Mouse (Mus musculus) mouse embryonic stem cell (cell line): ENCODE data around the gene Cyth3.

Experiments
- in situ Hi-C, 2 experiments: fragments of 300-500 bp; cut with MboI; formaldehyde crosslinking; loops; 1 replicate in 1 of 2; 3 replicates in 1 of 2; pipeline ENCODE4 v1.14.3; 2019 to 2020; ENCODE audit warnings: low sequenced_read_pairs in 2 of 2, low pct_unique_long_range_greater_than_20kb in 1 of 2, mixed read lengths in 1 of 2; ENCODE audit not compliant: unreplicated experiment in 1 of 2

The Cyth3 gene

DNA sequence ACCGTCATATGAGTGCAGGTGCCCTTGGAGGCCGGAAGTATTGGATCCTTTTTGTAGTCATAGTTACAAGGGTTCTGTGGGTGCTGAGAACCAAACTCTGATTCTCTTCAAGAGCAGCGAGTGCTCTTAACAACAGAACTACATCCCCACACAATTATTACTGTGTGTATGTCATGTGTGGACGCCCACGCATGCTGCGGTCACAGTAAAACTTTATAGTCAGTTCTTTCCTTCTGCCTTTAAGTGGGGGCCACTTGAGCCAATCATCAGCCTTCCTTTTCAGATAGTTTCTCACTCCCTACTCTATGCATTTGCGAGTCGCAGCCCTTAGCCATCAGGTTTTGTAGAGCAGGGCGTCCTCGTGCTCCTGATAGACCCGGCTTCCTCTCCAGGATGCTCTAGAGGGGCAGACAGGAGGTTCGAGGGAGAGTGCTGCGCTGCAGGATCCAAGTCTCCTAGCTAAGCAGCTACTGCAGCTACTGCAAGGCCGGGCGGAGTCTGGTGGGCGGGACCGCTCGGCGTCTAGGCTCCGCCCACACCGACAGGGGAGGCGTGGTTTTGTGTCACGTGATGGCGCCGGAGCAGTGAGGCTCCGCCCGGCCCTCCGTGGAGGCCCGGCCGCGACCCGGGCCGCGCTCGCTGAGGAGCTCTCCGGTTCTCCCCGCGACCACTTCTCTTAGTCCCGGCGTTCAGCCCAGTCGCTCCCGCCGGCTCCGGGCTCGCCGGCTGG is at the start of gene Cyth3:
TSS of gene Cyth3 (plus strand) at position 555 of the 730 bp plus-strand sequence.
- in situ Hi-C loops = no loop called here

DNA sequence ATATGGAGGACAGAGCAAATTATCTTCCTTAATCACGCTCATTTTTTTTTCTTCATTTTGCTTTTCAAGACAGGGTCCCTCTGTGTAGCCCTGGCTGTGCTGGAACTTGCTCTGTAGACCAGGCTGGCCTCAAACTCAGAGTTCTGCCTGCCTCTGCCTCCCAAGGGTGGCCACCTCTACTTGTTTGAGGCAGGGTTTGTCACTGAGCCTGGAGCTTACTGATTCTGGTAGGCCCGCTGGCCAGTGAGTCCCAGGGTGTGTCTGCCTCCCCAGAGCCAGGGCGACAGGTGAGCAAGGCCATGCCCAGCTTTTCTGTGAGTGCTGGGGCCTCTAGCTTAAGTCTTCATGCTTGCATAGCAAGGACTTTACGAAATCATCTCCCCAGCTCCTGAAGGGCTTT is 49.2 kb upstream of the Cyth3 start:
- in situ Hi-C loops = no loop called here

DNA sequence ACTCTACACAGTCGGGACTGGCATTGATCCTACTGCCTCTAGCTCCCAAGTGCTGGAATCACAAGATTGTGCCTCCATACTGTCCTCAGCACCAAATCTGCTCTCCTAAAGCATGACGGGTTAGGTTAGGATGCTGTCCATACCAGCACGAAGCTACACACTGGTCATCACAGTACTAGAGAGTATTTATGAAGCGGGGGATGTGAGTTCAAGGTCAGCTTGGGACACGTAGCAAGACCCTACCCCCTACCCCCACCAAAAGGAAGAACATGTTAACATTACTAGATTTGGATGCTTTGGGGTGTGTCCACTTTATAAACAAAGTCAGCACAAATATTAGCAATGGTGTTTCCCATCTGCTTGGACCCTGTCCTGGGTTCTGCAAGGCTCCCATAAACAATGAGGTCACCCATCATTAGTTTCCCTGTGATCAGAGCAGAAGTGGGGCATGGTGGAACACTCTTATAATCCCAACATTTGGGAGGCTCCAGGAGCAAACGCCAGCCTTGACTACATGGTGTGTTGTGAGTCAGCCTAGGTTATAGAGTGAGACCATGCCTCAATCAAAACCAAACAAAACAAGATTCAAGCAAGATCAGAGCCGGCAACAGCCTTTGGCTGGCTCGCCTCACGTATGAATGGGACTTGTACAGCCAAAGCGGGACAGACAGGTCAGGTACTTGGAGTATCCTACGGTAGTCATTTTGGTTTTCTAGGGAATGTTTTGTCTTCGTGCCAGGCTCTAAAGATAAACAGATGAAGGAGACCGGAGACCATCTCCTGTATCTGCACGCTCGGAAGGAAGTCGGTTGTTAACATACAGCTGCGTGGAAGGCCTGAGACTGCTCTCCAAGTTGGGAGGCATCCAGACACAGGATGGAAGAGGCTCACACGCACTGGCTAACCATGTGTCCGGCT is 47.7 kb upstream of the Cyth3 start:
- in situ Hi-C loops = no loop called here

DNA sequence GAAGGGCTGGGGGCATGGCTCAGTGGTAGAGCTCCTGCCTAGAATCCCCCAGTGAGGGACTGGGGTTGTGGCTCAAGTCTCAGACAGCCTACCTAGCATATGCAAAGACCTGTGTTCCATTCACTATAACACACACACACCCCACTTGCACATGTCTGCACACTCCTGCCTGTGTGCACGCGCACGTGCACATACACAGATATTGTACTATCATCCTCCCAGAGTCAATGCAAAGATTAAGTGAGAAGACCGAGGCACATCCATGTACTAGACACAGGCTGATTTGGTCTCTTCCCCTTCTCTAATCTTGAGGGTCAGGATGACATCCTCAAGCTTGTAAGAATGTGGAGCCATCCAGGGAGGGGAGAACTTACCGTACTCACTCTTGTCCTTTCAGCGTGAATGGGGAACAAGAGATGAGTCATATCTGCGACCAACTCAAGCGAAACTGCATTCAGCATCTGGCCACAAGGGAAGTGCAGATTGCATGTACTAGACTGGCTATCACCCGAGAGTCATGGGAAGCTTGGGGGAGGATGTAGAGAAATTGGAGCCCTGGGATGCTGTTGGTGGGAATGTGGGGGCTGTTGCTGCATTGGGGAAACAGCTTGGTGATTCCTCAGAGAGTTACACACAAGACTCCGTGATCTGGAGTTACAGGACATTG is 42.6 kb upstream of the Cyth3 start:
- in situ Hi-C loops = loop anchor here in 1 of 2 experiments (10.0 kb wide), 1 partner anchor 115 kb away; no protein-coding TSS in a partner anchor

DNA sequence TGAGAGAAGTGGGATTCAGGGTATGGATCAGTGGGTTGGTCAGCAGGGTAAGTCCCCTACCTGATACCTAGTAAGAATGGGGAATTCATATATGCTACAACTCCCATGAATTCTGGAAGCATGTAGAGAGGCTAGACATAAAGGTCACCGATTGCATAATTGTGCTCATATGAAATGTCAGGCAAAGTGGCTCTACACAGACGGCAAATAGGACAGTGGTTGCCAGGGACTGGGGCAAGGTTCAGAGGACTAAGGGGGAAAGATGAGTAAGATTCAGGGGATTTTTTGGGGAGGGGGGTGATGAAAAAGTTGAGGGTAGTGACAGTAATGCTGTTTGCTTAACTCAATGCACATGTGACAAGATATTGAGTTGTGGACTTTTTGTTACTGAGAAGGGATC is 41.3 kb upstream of the Cyth3 start:
- in situ Hi-C loops = loop anchor here in 1 of 2 experiments (10.0 kb wide), 1 partner anchor 114 kb away; no protein-coding TSS in a partner anchor

DNA sequence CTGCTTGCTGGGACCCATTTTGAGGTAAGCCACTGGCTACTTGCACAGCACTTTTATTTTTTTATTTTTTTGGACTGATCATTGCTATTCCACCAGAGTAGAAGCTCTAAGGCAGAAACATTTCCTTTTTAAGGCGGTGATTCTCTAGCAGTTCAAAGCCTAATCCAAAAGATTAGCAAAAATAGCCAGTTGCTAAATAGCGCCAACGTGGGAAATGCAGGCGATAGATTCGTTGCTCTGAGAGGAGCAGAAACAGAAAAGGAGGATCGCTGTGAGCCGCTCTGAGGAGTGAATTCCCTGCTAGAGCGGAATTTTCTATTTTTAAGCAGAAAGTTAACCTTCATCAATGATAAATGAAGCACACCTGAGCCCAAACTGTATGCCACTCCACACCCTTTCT is 40.4 kb upstream of the Cyth3 start:
- in situ Hi-C loops = loop anchor here in 1 of 2 experiments (10.0 kb wide), 1 partner anchor 113 kb away; no protein-coding TSS in a partner anchor

DNA sequence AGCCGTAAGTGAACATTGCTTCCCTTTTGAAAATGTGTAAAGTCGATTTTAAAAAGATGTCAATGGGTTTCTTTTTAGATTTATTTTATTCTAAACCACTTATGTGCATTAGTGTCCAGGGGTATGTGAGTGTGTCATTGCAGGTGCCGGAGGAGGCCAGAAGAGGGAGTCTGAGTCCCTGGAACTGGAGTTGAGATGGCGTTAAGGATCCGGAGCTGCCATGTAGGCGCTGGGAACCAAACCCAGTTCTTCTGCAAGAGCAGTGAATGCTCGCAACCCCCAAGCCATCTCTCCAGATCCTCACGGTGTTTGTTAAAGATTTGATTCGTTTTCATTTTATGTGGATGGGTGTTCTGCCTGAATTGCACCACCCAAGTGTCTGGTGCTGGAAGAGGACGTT is 39.2 kb upstream of the Cyth3 start:
- in situ Hi-C loops = loop anchor here in 1 of 2 experiments (10.0 kb wide), 1 partner anchor 112 kb away; no protein-coding TSS in a partner anchor

DNA sequence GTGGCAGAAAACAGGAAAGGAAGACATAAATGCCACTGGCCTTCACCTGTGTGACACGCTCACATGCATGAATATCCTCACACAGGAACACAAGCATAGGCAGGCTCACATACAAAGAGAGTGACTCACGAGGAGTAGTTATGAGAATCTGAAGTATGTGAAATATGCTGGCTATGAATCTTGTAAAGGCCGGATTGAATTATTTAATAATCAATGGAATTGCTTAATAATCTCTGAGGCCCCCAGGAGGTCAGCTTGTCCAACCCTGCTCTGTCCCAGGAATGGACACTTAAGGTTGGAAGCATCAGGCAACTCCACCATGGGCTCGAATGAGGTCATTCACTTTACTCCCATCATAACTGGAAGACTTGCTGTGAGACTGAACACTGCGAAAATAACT is 37.3 kb upstream of the Cyth3 start:
- in situ Hi-C loops = loop anchor here in 1 of 2 experiments (10.0 kb wide), 1 partner anchor 110 kb away; no protein-coding TSS in a partner anchor

DNA sequence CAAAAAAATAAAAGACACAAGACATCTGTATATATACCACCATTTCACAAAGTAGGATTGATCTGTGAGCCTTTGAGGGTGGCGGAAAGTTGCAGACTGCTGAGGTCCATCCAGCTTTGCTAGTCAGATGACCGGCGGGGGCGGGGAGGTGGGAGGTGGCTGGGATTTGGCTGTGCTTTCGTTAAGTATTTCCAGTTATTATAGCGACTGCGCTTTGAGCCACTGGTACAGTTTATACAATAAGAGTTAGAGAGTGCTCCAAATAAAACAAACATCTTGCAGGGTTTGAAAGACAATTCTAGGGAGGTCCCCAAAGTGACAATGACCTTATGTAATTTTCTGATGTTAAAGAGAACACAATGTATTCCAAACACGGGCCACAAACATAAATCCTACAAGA is 35.9 kb upstream of the Cyth3 start:
- in situ Hi-C loops = loop anchor here in 1 of 2 experiments (10.0 kb wide), 1 partner anchor 108 kb away; no protein-coding TSS in a partner anchor

DNA sequence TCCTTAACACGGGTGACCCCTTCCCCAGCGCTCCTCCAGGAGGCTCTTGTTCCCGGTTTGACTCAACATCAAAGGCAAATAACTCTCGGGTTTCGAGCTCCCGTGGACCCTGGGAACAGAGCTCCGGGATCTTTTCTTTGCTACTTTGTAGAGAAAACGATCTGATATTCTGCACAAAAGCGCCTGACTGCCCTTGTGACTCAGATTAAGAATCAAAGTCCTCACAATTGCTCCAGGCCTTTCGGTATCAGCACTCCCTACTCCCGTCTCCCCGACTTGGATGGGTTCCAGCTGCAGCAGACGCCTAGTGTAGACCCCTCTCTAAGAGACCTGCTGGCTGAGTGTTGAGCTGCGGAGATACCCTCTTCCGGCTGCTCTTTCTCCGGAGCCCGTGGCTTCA is 33.1 kb upstream of the Cyth3 start:
- in situ Hi-C loops = loop anchor here in 1 of 2 experiments (10.0 kb wide), 1 partner anchor 106 kb away; no protein-coding TSS in a partner anchor

DNA sequence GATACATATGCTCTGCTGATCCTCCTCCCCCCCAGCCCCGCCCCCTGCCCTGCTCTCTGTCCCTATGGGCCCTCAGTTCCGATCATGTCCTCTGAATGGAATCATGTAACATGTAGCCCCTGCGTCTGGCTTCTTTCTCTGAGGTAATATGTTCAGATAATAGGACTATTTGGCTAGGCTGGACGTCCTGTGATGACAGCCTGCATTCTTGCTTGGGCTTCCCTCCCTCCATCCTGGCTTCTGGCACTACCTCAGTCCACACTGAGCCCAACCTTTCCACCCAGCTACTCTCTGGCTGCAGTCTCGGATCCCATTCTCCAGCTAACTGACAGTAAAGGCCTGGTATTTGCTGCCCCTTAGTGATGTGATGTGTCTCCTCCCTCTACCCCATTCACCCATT is 29.3 kb upstream of the Cyth3 start:
- in situ Hi-C loops = no loop called here

DNA sequence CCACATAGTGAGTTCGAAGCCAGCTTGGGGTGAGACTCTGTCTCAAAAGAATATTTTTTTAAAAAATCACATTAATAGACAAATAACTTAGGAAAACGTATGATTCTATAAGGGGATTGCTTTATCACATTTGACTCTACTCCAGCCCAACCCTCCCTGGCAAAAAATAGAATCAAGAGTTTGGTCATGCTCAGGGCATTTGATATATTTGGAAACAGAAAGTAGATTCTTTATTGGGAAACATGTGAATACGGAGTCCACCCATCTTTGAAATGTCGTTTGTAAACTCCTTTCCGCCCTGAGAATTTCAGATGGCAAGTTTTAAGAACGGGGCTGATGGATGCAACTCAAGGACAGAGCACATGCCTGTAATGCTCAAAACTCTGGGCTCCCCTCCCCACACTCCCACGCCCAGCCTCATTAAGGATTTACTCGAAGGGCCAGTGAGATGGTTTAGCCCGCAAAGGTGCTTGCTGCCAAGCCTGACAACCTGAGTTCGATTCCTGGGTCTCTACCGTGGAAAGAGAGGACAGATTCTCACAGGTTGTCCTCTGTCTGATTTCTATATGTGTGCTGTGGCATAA is 28.6 kb upstream of the Cyth3 start:
- in situ Hi-C loops = no loop called here

DNA sequence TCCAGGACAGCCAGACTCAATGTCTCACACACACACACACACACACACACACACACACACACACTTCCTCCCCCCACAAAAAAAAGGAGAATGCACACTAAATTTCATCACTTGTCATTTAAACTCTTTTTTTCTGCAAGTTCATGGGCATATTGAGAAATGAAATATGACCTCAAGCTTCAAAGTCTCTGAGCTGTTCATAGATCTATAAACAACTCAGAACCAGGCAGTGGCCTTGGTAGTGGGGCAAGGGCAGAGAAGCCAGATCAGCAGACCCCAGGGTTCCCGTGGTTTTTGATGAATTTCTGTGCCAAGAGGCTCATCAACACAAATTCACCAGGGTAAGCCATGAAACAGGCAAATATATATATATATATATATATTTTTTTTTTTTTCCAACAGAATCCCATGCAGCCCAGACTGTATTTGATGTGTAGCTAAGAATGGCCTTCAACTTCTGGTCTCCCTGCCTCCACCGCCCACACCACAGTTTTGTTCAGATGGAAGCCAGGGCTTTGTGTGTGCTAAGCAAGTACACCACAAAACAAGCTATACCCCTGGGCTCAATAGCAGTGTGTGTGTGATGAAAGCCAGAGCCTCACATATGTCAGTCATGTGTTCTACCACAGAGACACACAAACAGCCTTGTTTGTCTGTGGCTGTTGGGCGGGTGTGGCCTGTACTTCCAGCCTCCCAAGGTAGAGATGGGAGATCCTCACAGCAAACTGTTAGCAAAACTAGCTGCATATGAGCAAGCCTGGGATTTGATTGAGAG is 27.8 kb upstream of the Cyth3 start:
- in situ Hi-C loops = no loop called here

DNA sequence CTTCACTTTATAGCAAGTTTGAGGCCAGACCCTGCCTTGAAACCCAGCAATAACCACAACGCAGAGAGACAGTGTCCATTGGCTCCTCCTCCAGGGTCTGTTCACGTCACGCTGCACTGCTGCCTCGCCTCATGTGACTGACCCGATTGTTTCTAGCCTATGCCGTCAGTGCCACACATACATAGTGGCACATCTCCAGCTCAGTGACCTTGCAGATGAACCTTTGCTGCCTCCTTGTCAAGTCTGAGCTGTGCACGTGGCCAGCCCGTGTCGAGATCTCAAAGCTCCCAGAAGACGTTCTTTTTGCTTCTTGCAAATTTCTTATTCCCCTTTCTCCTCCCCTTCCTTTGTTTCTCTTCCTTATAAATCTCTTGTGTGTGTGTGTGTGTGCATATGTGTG is 20.2 kb upstream of the Cyth3 start:
- in situ Hi-C loops = no loop called here

DNA sequence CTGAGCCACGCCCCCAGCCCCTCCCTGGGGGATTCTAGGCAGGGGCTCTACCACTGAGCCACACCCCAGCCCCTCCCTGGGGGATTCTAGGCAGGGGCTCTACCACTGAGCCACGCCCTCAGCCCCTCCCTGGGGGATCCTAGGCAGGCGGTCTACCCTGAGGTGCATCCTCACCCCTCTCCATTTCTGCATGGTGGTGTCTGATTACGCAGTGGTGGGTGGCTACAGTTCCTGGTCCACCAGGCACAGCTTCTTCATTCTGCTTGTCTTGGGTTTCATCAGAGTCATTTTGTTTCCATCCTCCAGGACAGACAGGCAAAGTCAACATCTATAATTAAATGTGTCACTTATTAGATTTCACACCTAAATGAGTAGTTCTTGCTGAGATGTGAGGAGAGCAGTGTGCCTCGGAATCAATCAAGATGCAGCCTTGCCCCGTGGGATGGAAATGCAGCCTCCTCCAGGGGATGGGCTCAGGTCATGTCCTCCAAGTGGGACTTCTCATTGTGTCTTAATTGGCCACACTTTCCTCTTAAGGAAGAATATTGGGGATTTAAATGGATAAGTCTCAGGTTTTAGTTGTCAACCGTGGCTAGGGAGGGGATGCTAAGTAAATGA is 18.0 kb upstream of the Cyth3 start:
- in situ Hi-C loops = no loop called here

DNA sequence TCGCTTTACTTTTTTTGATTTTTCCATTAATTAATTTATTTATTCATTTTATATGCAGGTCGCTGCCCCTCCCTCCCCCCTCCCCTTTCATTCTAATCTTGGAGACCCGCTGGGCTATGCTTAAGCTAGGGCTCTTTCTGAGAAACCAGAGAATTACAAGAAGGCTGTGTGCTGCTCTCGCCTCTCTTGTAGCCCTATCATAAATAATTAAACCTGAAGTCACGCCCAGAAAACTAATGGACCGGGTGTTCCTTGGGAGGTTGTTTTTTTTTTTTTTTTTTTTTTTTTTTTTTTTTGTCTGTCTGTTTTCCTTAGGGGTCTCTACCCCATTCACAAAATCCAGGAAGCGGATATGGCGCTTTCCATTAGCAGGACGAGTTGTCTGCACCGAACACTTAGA is 15.5 kb upstream of the Cyth3 start:
- in situ Hi-C loops = no loop called here

DNA sequence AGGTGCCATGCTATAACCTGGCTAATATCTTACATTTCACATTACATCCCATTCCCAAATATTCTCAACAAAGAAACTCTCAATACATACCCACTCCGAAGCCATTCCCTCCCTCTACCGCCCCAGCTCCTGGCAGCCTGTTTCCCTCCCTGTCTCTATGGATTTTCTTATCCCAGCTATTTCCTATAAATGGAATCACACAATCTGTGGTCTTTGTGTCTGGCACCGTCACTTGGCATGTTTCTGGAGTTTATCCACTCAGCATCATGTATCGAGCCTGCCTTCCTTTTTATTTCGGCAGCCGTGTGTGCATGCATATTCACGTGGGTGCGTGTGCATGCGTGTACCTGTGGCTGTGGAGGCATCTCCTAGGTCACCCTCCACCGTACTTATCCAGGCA is 14.1 kb upstream of the Cyth3 start:
- in situ Hi-C loops = no loop called here
